ENCODE assay signal across 15 mouse cellular contexts in the genomic region with DNA sequence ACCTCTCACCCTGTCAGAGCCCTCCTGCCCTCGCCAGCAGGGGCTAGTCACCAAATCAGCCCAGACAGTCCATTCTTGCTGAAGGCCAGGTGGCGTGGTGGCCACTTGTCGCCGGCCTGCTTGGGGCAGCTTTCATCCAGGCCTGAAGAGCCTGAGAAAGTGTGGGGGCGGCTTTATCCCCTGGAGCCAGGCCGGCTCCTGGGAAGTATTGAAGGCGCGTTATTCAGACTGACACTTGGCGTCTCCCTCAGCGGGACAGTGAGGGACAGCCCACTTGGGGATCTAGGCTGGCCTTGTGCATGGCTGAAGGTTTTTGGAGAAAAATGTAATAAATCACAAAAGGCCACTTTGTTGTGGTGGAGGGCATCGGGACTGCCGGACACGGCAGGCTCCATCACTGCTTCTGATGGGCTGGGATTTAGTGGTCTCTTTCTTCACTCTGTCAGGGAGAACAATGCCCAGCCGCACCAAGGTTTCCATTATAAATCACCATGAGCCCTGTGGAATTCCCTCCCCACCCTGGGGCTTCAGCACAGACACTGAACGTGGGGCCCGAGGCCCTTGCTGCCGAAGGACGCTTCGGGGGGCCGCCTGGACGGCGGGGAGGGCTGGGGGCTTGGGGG.
DNase-seq lines count a peak whose midpoint lies in the region; ATAC-seq lines count a peak whose summit lies in the region.
"Had no signal": no experiment of that assay in that cellular context is flagged by ENCODE, and none has a peak within 500 bp of the region (broad histone marks: within the 10 kb centered on the region; RNA-seq: fewer than 3 reads in every experiment).

No protein-coding gene starts in this region.

- H3K4me2 ChIP-seq in forebrain, embryonic 13.5 days: no peak overlapping the region
- H3K4me2 ChIP-seq in kidney, embryonic 16.5 days (replicated peaks; ENCODE audit: low read depth, low read length): no peak overlapping the region
- H3K4me2 ChIP-seq in midbrain, embryonic 14.5 days (ENCODE audit: low read length): no peak overlapping the region
- H3K4me2 ChIP-seq: limb, embryonic 15.5 days; lung, embryonic 15.5 days had no signal

- no peaks in the 10 kb centered on the region for H3K9me3 ChIP-seq in forebrain, embryonic 10.5 days
- H3K9me3 ChIP-seq in forebrain, embryonic 13.5 days (replicated peaks): no peaks in the 10 kb centered on the region
- no peaks in the 10 kb centered on the region for H3K9me3 ChIP-seq in kidney, embryonic 16.5 days (ENCODE audit: low read length)
- H3K9me3 ChIP-seq in midbrain, embryonic 14.5 days (ENCODE audit: control insufficient read depth, low read length): no peaks in the 10 kb centered on the region
- H3K9me3 ChIP-seq: limb, embryonic 15.5 days; lung, embryonic 15.5 days had no signal

- 44% methylated on average over 22 of the region's 22 CpGs for WGBS in forebrain, embryonic 10.5 days
- 30% methylated on average over 22 of the region's 22 CpGs for WGBS in forebrain, embryonic 13.5 days
- WGBS in kidney, embryonic 16.5 days: 35% methylated on average over 22 of the region's 22 CpGs
- 14% methylated on average over 22 of the region's 22 CpGs for WGBS in midbrain, embryonic 14.5 days

- no peak overlapping the region; the same call in 1 of the 2 replicates for H3K9ac ChIP-seq in forebrain, embryonic 13.5 days
- 0 out of 2 replicates have a peak overlapping the region, but pooled peaks have one; percentile 27 for H3K9ac ChIP-seq in kidney, embryonic 16.5 days (replicated peaks; ENCODE audit: low read length)
- 0 out of 2 replicates have a peak overlapping the region, but pooled peaks have one; percentile 12 for H3K9ac ChIP-seq in midbrain, embryonic 14.5 days (replicated peaks; ENCODE audit: low read length)
- H3K9ac ChIP-seq: limb, embryonic 15.5 days; lung, embryonic 15.5 days had no signal

- DNase-seq in forebrain, embryonic 10.5 days (ENCODE audit: extremely low spot score, low spot score): no peak
- no peak for DNase-seq in kidney, adult 18-20 months
- peak; percentile 47 for DNase-seq in embryo, embryonic 11 days
- peak; percentile 45 for DNase-seq in midbrain, embryonic 14.5 days
- DNase-seq in cerebellum, postnatal 36 days: no peak
- DNase-seq in left cerebral cortex, adult 18-20 months (ENCODE audit: low spot score in 2 of 2): no peak
- DNase-seq: B cell, adult 2 months; cerebellum, postnatal 10 days; heart, adult 18-20 months; kidney, adult 8-10 months; right cerebral cortex, postnatal 4 days had no signal

- peaks cover 22% of the 10 kb centered on the region for H3K4me1 ChIP-seq in forebrain, embryonic 10.5 days
- H3K4me1 ChIP-seq in forebrain, embryonic 13.5 days: peaks cover 8% of the 10 kb centered on the region; the same call in 1 of the 2 replicates
- H3K4me1 ChIP-seq in kidney, embryonic 16.5 days (ENCODE audit: insufficient read depth, low read length): peaks cover 11% of the 10 kb centered on the region
- H3K4me1 ChIP-seq in midbrain, embryonic 14.5 days (ENCODE audit: control insufficient read depth, insufficient read depth, low read length): peaks cover 8% of the 10 kb centered on the region; the same call in 1 of the 2 replicates
- H3K4me1 ChIP-seq: limb, embryonic 15.5 days had no signal

- H3K36me3 ChIP-seq in forebrain, embryonic 10.5 days (replicated peaks): no peaks in the 10 kb centered on the region
- no peaks in the 10 kb centered on the region for H3K36me3 ChIP-seq in forebrain, embryonic 13.5 days (ENCODE audit: poor library complexity, severe bottlenecking)
- H3K36me3 ChIP-seq in kidney, embryonic 16.5 days (ENCODE audit: insufficient read depth, low read length): no peaks in the 10 kb centered on the region
- no peaks in the 10 kb centered on the region for H3K36me3 ChIP-seq in midbrain, embryonic 14.5 days (ENCODE audit: control insufficient read depth, insufficient read depth, low read length)
- H3K36me3 ChIP-seq: limb, embryonic 15.5 days; lung, embryonic 15.5 days had no signal

- ATAC-seq in forebrain, embryonic 13.5 days: no peak
- peak; percentile 40 for ATAC-seq in kidney, embryonic 16.5 days (ENCODE audit: low FRiP score, low TSS enrichment)
- peak; percentile 43; the same call in 1 of the 2 replicates for ATAC-seq in midbrain, embryonic 14.5 days (ENCODE audit: low FRiP score, low TSS enrichment)

- peak overlapping the region; percentile 81 for H3K27ac ChIP-seq in forebrain, embryonic 10.5 days
- no peak overlapping the region for H3K27ac ChIP-seq in forebrain, embryonic 13.5 days
- no peak overlapping the region for H3K27ac ChIP-seq in kidney, embryonic 16.5 days (ENCODE audit: low read length)
- H3K27ac ChIP-seq in midbrain, embryonic 14.5 days (replicated peaks; ENCODE audit: low read depth, low read length): peak overlapping the region; percentile 52; the same call in 1 of the 2 replicates
- H3K27ac ChIP-seq: limb, embryonic 15.5 days; lung, embryonic 15.5 days had no signal

- H3K4me3 ChIP-seq in forebrain, embryonic 10.5 days: no peak overlapping the region
- H3K4me3 ChIP-seq in forebrain, embryonic 13.5 days: no peak overlapping the region
- H3K4me3 ChIP-seq in kidney, embryonic 16.5 days (ENCODE audit: low read length): no peak overlapping the region
- H3K4me3 ChIP-seq in midbrain, embryonic 14.5 days (replicated peaks; ENCODE audit: low read depth, low read length): no peak overlapping the region
- H3K4me3 ChIP-seq: limb, embryonic 15.5 days; lung, embryonic 15.5 days had no signal

- H3K27me3 ChIP-seq in forebrain, embryonic 10.5 days (ENCODE audit: poor library complexity, severe bottlenecking): peaks cover 12% of the 10 kb centered on the region; the same call in 1 of the 2 replicates
- H3K27me3 ChIP-seq in forebrain, embryonic 13.5 days: no peaks in the 10 kb centered on the region
- H3K27me3 ChIP-seq in kidney, embryonic 16.5 days (ENCODE audit: insufficient read depth, low read length): no peaks in the 10 kb centered on the region
- H3K27me3 ChIP-seq in midbrain, embryonic 14.5 days (ENCODE audit: control insufficient read depth, insufficient read depth, low read length): no peaks in the 10 kb centered on the region
- H3K27me3 ChIP-seq: limb, embryonic 15.5 days; lung, embryonic 15.5 days had no signal

Comparison
In these comparisons a context has a peak if more than half of its experiments do, and no peak if none do; other contexts are left out.
1. H3K27ac ChIP-seq: peak in forebrain, embryonic 10.5 days (single experiment) and midbrain, embryonic 14.5 days (single experiment); none in forebrain, embryonic 13.5 days (single experiment) and kidney, embryonic 16.5 days (single experiment).
2. DNase-seq: peak in embryo, embryonic 11 days (single experiment) and midbrain, embryonic 14.5 days (single experiment); none in forebrain, embryonic 10.5 days (single experiment), kidney, adult 18-20 months (single experiment), cerebellum, postnatal 36 days (0 of 2) and left cerebral cortex, adult 18-20 months (0 of 2).